Mouse (Mus musculus): Measurements from ENCODE around the gene Gm20431. TPM values are rescaled to one million over a fixed set of nuclear protein-coding genes. Genes with fewer than 3 reads are reported as not detected.

Gm20431 gene
- 0.68 TPM for polyA plus RNA-seq (2015; fragmentation: Illumina TruSeq; extraction: RNeasy Lipid Tissue Mini Kit (QIAGEN cat#74804); ENCODE audit: low read depth, low replicate concordance)

DNA sequence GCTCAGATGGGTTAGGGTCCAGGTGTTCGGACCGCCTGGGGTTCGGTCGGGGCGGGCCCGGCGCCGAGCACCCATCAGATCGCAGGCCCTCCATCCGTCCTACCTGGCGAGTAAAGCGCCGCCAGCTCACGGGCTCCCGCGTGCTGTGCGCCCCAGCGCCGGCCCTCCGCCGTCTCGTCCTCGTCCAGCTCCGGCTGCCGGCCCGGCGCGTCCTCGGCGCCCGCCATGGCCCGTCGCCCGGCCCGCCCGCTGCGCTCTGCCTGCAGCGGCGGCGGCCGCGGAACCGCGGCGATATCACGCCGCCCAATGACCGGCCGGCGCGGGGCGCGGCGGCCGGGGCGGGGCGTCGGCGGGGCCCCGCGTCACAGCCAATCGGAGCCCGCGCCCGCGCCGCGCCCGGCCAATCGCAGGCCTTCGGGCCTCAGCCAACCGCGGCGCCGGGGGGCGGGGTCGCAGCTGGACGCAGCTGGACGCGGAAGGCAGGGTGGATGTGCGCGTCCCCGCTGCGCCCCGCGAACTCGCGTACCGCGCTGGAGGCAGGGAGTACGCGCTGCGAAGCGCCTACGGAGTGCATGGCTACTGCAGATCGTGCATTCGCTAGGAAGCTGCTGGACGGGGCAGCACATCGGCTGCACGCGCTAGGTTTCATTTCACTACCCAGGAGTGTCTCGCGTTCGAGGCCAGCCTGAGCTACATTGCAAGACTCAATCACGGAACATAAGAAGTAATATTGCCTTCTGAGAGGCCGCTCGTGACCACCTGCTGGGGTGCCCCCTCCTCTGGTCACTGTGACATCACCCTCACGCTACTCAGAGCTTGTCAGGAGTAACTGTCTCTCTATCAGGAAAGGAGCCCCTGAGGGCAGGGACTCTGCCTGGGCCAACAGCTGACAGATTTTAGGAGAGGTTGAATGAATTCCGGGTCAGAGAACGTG is at the start of gene Gm20431:
Gene Gm20431 (minus strand): TSS at position 227 of the 934 bp plus-strand sequence.

DNA sequence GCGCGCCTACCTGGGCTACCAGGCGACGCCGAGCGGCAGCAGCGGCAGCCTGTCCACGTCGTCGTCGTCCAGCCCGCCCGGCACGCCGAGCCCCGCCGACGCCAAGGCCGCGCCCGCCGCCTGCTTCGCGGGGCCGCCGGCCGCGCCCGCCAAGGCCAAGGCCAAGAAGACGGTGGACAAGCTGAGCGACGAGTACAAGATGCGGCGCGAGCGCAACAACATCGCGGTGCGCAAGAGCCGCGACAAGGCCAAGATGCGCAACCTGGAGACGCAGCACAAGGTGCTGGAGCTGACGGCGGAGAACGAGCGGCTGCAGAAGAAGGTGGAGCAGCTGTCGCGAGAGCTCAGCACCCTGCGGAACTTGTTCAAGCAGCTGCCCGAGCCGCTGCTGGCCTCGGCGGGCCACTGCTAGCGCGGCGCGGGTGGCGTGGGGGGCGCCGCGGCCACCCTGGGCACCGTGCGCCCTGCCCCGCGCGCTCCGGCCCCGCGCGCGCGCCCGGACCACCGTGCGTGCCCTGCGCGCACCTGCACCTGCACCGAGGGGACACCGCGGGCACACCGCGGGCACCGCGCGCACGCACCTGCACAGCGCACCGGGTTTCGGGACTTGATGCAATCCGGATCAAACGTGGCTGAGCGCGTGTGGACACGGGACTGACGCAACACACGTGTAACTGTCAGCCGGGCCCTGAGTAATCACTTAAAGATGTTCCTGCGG is 28.4 kb upstream of the Gm20431 start, which contains the start of gene Tmem189:
Gene Tmem189 (minus strand): TSS at position 322 of the 718 bp plus-strand sequence.

DNA sequence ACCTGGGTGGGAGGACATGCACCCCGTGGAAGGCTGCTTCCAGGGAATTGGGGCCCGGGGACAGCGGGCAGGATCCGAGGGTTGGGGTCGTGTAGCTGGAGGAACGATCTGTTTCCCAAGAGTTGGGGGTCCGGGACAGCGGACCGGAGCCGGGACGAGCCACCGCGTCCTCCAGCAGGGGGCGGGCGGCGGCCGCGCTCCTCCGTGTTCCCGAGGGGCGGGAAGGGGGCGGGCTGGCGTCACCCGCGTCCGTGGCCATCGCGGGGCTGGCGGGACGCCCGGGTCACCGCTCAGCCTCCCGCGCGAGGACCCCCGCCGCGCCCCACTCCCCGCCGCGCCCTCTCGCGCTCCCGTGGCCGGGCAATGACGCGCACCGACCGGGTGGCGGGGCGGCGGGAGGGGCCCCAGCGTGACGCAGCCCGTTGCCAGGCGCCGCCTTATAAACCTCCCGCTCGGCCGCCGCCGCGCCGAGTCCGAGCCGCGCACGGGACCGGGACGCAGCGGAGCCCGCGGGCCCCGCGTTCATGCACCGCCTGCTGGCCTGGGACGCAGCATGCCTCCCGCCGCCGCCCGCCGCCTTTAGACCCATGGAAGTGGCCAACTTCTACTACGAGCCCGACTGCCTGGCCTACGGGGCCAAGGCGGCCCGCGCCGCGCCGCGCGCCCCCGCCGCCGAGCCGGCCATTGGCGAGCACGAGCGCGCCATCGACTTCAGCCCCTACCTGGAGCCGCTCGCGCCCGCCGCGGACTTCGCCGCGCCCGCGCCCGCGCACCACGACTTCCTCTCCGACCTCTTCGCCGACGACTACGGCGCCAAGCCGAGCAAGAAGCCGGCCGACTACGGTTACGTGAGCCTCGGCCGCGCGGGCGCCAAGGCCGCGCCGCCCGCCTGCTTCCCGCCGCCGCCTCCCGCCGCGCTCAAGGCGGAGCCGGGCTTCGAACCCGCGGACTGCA is 27.5 kb upstream of the Gm20431 start, which contains the start of gene Cebpb:
Gene Cebpb (plus strand): TSS at position 418 of the 954 bp plus-strand sequence.

DNA sequence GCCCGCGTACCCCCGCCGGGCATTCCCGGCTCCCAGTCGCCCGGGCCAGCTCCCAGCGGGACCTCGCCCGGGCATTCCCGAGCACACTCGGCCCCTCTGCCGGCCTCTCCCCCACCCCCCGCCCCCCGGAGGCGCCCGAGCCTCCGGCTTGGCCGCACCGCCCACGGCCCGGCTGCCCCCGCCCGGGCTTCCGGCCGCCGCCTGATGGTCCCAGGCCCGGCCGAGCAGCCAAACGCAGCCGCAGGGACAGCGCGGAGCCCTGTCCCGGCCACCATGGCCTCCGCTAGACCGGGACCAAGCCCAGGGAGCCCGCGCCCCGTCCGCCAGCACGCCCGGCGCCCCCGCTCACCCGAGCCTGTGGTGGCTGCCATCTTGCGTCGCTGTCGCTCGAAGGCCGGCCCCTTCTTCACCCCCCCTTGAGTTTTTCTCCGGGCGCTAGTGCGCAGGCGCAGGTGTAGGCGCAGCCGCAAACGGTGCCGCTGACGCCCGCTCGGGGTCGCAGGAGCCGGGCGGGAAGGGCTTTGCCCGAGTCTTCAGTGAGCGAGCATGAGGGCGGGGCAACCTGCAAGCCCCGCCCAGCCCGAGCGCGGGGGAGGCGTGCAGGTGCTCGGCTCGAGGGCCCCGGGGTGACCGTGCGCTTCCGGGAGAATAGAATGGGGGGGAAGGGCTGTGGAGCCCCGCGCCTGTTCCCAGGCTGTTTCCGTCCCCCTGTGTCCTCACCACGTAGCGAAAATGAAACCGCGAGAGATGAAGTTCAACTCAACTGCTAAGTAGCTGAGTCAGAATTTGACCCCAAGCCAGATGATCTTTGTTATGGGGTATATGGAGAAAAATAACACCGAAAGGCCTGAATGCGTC is 29.5 kb downstream of the Gm20431 start, which contains the start of gene Ube2v1:
Gene Ube2v1 (minus strand): TSS at position 505 of the 858 bp plus-strand sequence.

Other genes starting within 250 kb of the Gm20431 start
- 21.2 TPM for gene Slc9a8, start 239.8 kb downstream of the Gm20431 start, polyA plus RNA-seq (2015; fragmentation: Illumina TruSeq; extraction: RNeasy Lipid Tissue Mini Kit (QIAGEN cat#74804); ENCODE audit: low read depth, low replicate concordance)
- 68.6 TPM for gene Rnf114, start 168.9 kb downstream of the Gm20431 start, polyA plus RNA-seq (2015; fragmentation: Illumina TruSeq; extraction: RNeasy Lipid Tissue Mini Kit (QIAGEN cat#74804); ENCODE audit: low read depth, low replicate concordance)
- gene Spata2, start 168.6 kb downstream of the Gm20431 start, polyA plus RNA-seq (2015; fragmentation: Illumina TruSeq; extraction: RNeasy Lipid Tissue Mini Kit (QIAGEN cat#74804); ENCODE audit: low read depth, low replicate concordance) = 39.0 TPM
- 0.46 TPM for gene Snai1, start 123.3 kb downstream of the Gm20431 start, polyA plus RNA-seq (2015; fragmentation: Illumina TruSeq; extraction: RNeasy Lipid Tissue Mini Kit (QIAGEN cat#74804); ENCODE audit: low read depth, low replicate concordance)
- gene Ube2v1, start 29.4 kb downstream of the Gm20431 start, polyA plus RNA-seq (2015; fragmentation: Illumina TruSeq; extraction: RNeasy Lipid Tissue Mini Kit (QIAGEN cat#74804); ENCODE audit: low read depth, low replicate concordance) = 250 TPM
- 3.6 TPM for gene Cebpb, start 27.4 kb upstream of the Gm20431 start, polyA plus RNA-seq (2015; fragmentation: Illumina TruSeq; extraction: RNeasy Lipid Tissue Mini Kit (QIAGEN cat#74804); ENCODE audit: low read depth, low replicate concordance)
- 56.2 TPM for gene Tmem189, start 28.3 kb upstream of the Gm20431 start, polyA plus RNA-seq (2015; fragmentation: Illumina TruSeq; extraction: RNeasy Lipid Tissue Mini Kit (QIAGEN cat#74804); ENCODE audit: low read depth, low replicate concordance)